Mouse (Mus musculus): Measurements from ENCODE around the gene 2610028H24Rik.

DNA sequence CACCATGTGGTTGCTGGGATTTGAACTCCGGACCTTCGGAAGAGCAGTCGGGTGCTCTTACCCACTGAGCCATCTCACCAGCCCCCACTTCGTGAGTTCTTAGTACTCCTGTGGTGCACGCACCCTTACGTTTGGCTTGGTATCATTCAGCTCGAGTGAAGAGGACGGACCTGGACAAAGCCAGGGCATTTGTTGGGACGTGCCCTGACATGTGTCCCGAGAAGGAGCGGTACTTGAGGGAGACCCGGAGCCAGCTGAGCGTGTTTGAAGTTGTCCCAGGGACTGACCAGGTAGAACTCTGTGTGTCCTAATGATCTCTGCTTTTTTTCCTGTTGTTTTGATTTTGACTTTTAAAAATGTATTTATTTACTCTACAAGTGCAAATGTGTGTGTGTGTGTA is 32.0 kb downstream of the 2610028H24Rik start:
- TF ChIP-seq POLR2A (IDR thresholded peaks at IDR 0.05; ENCODE audit: borderline replicate concordance, low read depth, low read length) (no peak), CTCF (IDR thresholded peaks at IDR 0.05; ENCODE audit: low read depth, low read length) (no peak)
